Mouse (Mus musculus): ENCODE measurements around the gene Kif23. TPM values are rescaled to one million over a fixed set of nuclear protein-coding genes. Genes with fewer than 3 reads are reported as not detected.

Kif23 gene
- polyA plus RNA-seq, 1 experiment from 2014 or later: 121 TPM

- peaks cover 42% of the 10 kb centered on the region for H3K36me3 ChIP-seq
- no peak for DNase-seq (ENCODE audit: low spot score)
- no peak overlapping the region for H3K4me3 ChIP-seq
- peaks cover 37% of the 10 kb centered on the region for H3K4me1 ChIP-seq
- H3K9me3 ChIP-seq (replicated peaks): no peaks in the 10 kb centered on the region
- WGBS: 93% methylated on average over 11 of the region's 11 CpGs
- no peak overlapping the region for H3K27ac ChIP-seq (replicated peaks)
- 0 out of 2 replicates have a peak, but pooled peaks cover 3% of the 10 kb centered on the region for H3K27me3 ChIP-seq (ENCODE audit: low read depth, poor library complexity, severe bottlenecking)
Observed at GRCm38 (mm10) chr9:61908832-61909407, 37.7 kb downstream of the Kif23 start.

- Histone ChIP-seq H3K4me3 (no peak overlapping the region), H3K27me3 (ENCODE audit: low read depth, poor library complexity, severe bottlenecking) (0 out of 2 replicates have a peak, but pooled peaks cover 3% of the 10 kb centered on the region), H3K9me3 (replicated peaks) (no peaks in the 10 kb centered on the region), H3K36me3 (peaks cover 38% of the 10 kb centered on the region), H3K27ac (replicated peaks) (no peak overlapping the region), H3K4me1 (peaks cover 38% of the 10 kb centered on the region)
- DNase-seq (ENCODE audit: low spot score): no peak
- 84% methylated on average over 3 of the region's 3 CpGs for WGBS
Observed at GRCm38 (mm10) chr9:61908341-61908740, 38.2 kb downstream of the Kif23 start.

GRCm38 (mm10) chr9:61907621-61908295, 38.8 kb downstream of the Kif23 start:
- Histone ChIP-seq H3K27me3 (ENCODE audit: low read depth, poor library complexity, severe bottlenecking) (peaks cover 5% of the 10 kb centered on the region), H3K9me3 (replicated peaks) (no peaks in the 10 kb centered on the region), H3K27ac (replicated peaks) (no peak overlapping the region), H3K36me3 (peaks cover 32% of the 10 kb centered on the region), H3K4me3 (no peak overlapping the region), H3K4me1 (peaks cover 33% of the 10 kb centered on the region)
- DNase-seq (ENCODE audit: low spot score): no peak
- 82% methylated on average over 4 of the region's 4 CpGs for WGBS

- peaks cover 24% of the 10 kb centered on the region for H3K36me3 ChIP-seq
- peaks cover 13% of the 10 kb centered on the region for H3K27me3 ChIP-seq (ENCODE audit: low read depth, poor library complexity, severe bottlenecking)
- H3K4me3 ChIP-seq: no peak overlapping the region
- no peak overlapping the region for H3K27ac ChIP-seq (replicated peaks)
- no peaks in the 10 kb centered on the region for H3K9me3 ChIP-seq (replicated peaks)
- WGBS: 65% methylated on average over 10 of the region's 10 CpGs
- DNase-seq (ENCODE audit: low spot score): peak; percentile 32
- H3K4me1 ChIP-seq: peaks cover 33% of the 10 kb centered on the region
Observed at GRCm38 (mm10) chr9:61906912-61907311, 39.7 kb downstream of the Kif23 start.

- Histone ChIP-seq H3K4me3 (no peak overlapping the region), H3K27me3 (ENCODE audit: low read depth, poor library complexity, severe bottlenecking) (peaks cover 27% of the 10 kb centered on the region), H3K4me1 (peaks cover 35% of the 10 kb centered on the region), H3K27ac (replicated peaks) (no peak overlapping the region), H3K36me3 (peaks cover 11% of the 10 kb centered on the region; the same call in 1 of the 2 replicates), H3K9me3 (replicated peaks) (no peaks in the 10 kb centered on the region)
- 84% methylated on average over 5 of the region's 5 CpGs for WGBS
- no peak for DNase-seq (ENCODE audit: low spot score)
Observed at GRCm38 (mm10) chr9:61905576-61905975, 41.0 kb downstream of the Kif23 start.

- H3K27me3 ChIP-seq (ENCODE audit: low read depth, poor library complexity, severe bottlenecking): peaks cover 37% of the 10 kb centered on the region
- no peak overlapping the region for H3K4me3 ChIP-seq
- 51% methylated on average over 7 of the region's 7 CpGs for WGBS
- no peak overlapping the region for H3K27ac ChIP-seq (replicated peaks)
- DNase-seq (ENCODE audit: low spot score): no peak
- H3K4me1 ChIP-seq: peaks cover 38% of the 10 kb centered on the region
- no peaks in the 10 kb centered on the region for H3K9me3 ChIP-seq (replicated peaks)
- H3K36me3 ChIP-seq: 0 out of 2 replicates have a peak, but pooled peaks cover 6% of the 10 kb centered on the region
Observed at GRCm38 (mm10) chr9:61904201-61904600, 42.4 kb downstream of the Kif23 start.

GRCm38 (mm10) chr9:61902445-61902844, 44.1 kb downstream of the Kif23 start:
- H3K36me3 ChIP-seq: no peaks in the 10 kb centered on the region
- H3K27ac ChIP-seq (replicated peaks): no peak overlapping the region
- DNase-seq (ENCODE audit: low spot score): no peak
- no peaks in the 10 kb centered on the region for H3K9me3 ChIP-seq (replicated peaks)
- H3K4me3 ChIP-seq: no peak overlapping the region
- WGBS: 62% methylated on average over 9 of the region's 9 CpGs
- H3K4me1 ChIP-seq: peaks cover 38% of the 10 kb centered on the region
- peaks cover 44% of the 10 kb centered on the region for H3K27me3 ChIP-seq (ENCODE audit: low read depth, poor library complexity, severe bottlenecking)

- no peak for DNase-seq (ENCODE audit: low spot score)
- 84% methylated on average over 4 of the region's 4 CpGs for WGBS
- no peaks in the 10 kb centered on the region for H3K9me3 ChIP-seq (replicated peaks)
- H3K27me3 ChIP-seq (ENCODE audit: low read depth, poor library complexity, severe bottlenecking): peaks cover 49% of the 10 kb centered on the region
- peaks cover 40% of the 10 kb centered on the region for H3K4me1 ChIP-seq
- no peaks in the 10 kb centered on the region for H3K36me3 ChIP-seq
- no peak overlapping the region for H3K27ac ChIP-seq (replicated peaks)
- H3K4me3 ChIP-seq: no peak overlapping the region
Observed at GRCm38 (mm10) chr9:61901574-61901973, 45.0 kb downstream of the Kif23 start.

- 0 out of 2 replicates have a peak overlapping the region, but pooled peaks have one; percentile 42 for H3K27ac ChIP-seq (replicated peaks)
- H3K9me3 ChIP-seq (replicated peaks): no peaks in the 10 kb centered on the region
- peak; percentile 73 for DNase-seq (ENCODE audit: low spot score)
- peak overlapping the region; percentile 25; the same call in 1 of the 2 replicates for H3K4me3 ChIP-seq
- H3K4me1 ChIP-seq: peaks cover 41% of the 10 kb centered on the region
- H3K27me3 ChIP-seq (ENCODE audit: low read depth, poor library complexity, severe bottlenecking): peaks cover 62% of the 10 kb centered on the region
- no peaks in the 10 kb centered on the region for H3K36me3 ChIP-seq
- 5% methylated on average over 16 of the region's 16 CpGs for WGBS
Observed at GRCm38 (mm10) chr9:61899804-61900203, 46.8 kb downstream of the Kif23 start.

- DNase-seq (ENCODE audit: low spot score): peak; percentile 83
- Histone ChIP-seq H3K4me3 (no peak overlapping the region), H3K36me3 (no peaks in the 10 kb centered on the region), H3K27ac (replicated peaks) (no peak overlapping the region), H3K9me3 (replicated peaks) (no peaks in the 10 kb centered on the region), H3K27me3 (ENCODE audit: low read depth, poor library complexity, severe bottlenecking) (peaks cover 69% of the 10 kb centered on the region), H3K4me1 (peaks cover 28% of the 10 kb centered on the region)
- 8% methylated on average over 7 of the region's 8 CpGs for WGBS
Observed at GRCm38 (mm10) chr9:61898401-61898800, 48.2 kb downstream of the Kif23 start.

- Histone ChIP-seq H3K4me3 (no peak overlapping the region), H3K27ac (replicated peaks) (0 out of 2 replicates have a peak overlapping the region, but pooled peaks have one; percentile 46), H3K36me3 (no peaks in the 10 kb centered on the region), H3K4me1 (peaks cover 14% of the 10 kb centered on the region), H3K27me3 (ENCODE audit: low read depth, poor library complexity, severe bottlenecking) (peaks cover 39% of the 10 kb centered on the region), H3K9me3 (replicated peaks) (no peaks in the 10 kb centered on the region)
- 73% methylated on average over 8 of the region's 8 CpGs for WGBS
- no peak for DNase-seq (ENCODE audit: low spot score)
Observed at GRCm38 (mm10) chr9:61895014-61895413, 51.6 kb downstream of the Kif23 start.

- 80% methylated on average over 8 of the region's 8 CpGs for WGBS
- H3K4me3 ChIP-seq: no peak overlapping the region
- H3K9me3 ChIP-seq (replicated peaks): no peaks in the 10 kb centered on the region
- DNase-seq (ENCODE audit: low spot score): no peak
- no peaks in the 10 kb centered on the region for H3K36me3 ChIP-seq
- peaks cover 11% of the 10 kb centered on the region for H3K4me1 ChIP-seq
- 0 out of 2 replicates have a peak, but pooled peaks cover 7% of the 10 kb centered on the region for H3K27me3 ChIP-seq (ENCODE audit: low read depth, poor library complexity, severe bottlenecking)
- H3K27ac ChIP-seq (replicated peaks): 0 out of 2 replicates have a peak overlapping the region, but pooled peaks have one; percentile 46
Observed at GRCm38 (mm10) chr9:61889855-61890254, 56.7 kb downstream of the Kif23 start.
